Mouse (Mus musculus) spleen, adult 2 months (tissue): ENCODE data around the gene Crtac1.

ENCODE experiments used
- CTCF ChIP-seq: fragments of 200-500 bp; IDR thresholded peaks from 2 replicates; pipeline ENCODE4 v1.5.1; 2011; ENCODE audit warnings: mild to moderate bottlenecking, inconsistent platforms; ENCODE audit not compliant: insufficient read depth, insufficient read length, insufficient replicate concordance; ENCODE audit errors: extremely low read depth
- POLR2A ChIP-seq: fragments of 200-500 bp; IDR thresholded peaks from 2 replicates; pipeline ENCODE4 v1.6.1; 2011; ENCODE audit warnings: low read depth, low read length, inconsistent platforms

DNA sequence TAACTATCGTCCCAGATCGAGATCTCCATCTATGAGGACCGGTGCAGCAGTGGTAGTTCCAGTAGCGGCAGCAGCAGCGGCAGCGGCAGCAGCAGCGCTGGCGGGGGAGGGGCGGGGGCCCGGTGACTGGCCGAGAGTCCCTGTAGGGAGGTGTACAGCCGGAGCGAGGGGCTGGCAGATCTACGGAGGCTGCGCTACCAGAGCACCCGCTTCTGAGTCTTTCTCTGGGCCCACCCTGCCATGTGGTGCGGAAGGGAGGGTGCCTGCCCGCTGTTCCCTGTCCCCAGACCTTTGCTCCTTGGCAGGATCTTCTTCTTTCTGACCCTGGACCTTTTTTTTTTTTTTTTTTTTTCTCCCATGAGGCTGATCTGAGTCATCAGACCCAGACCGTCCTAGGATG, 163.2 kb downstream of the Crtac1 start:
- TF ChIP-seq POLR2A (no peak), CTCF (no peak)
